Mouse (Mus musculus): ENCODE results near the gene Cacna1b. TPM values are rescaled to one million over a fixed set of nuclear protein-coding genes. Genes with fewer than 3 reads are reported as not detected.

The Cacna1b gene
- polyA plus RNA-seq, 1 experiment: 1.6 TPM

GRCm38 (mm10) chr2:24646452-24647146, 116.4 kb downstream of the Cacna1b start:
- no peak for DNase-seq (ENCODE audit: low spot score)

- no peak for DNase-seq (ENCODE audit: low spot score)
These were observed 120.1 kb downstream of the Cacna1b start for GRCm38 (mm10) chr2:24642834-24643233.

- DNase-seq (ENCODE audit: low spot score): no peak
These were observed 124.6 kb downstream of the Cacna1b start for GRCm38 (mm10) chr2:24638102-24638954.

GRCm38 (mm10) chr2:24633645-24634044, 129.3 kb downstream of the Cacna1b start:
- DNase-seq (ENCODE audit: low spot score): no peak

GRCm38 (mm10) chr2:24617141-24617540, 145.8 kb downstream of the Cacna1b start:
- no peak for DNase-seq (ENCODE audit: low spot score)

- no peak for DNase-seq (ENCODE audit: low spot score)
These were observed 153.2 kb downstream of the Cacna1b start for GRCm38 (mm10) chr2:24609789-24610188.

GRCm38 (mm10) chr2:24608765-24609138, 154.2 kb downstream of the Cacna1b start:
- no peak for DNase-seq (ENCODE audit: low spot score)

GRCm38 (mm10) chr2:24607905-24608764, 154.8 kb downstream of the Cacna1b start:
- no peak for DNase-seq (ENCODE audit: low spot score)

- DNase-seq (ENCODE audit: low spot score): no peak
These were observed 156.4 kb downstream of the Cacna1b start for GRCm38 (mm10) chr2:24606531-24606930.

GRCm38 (mm10) chr2:24605096-24605495, 157.9 kb downstream of the Cacna1b start:
- no peak for DNase-seq (ENCODE audit: low spot score)

GRCm38 (mm10) chr2:24589426-24589825, 173.5 kb downstream of the Cacna1b start:
- DNase-seq (ENCODE audit: low spot score): no peak

GRCm38 (mm10) chr2:24587999-24588398, 175.0 kb downstream of the Cacna1b start:
- no peak for DNase-seq (ENCODE audit: low spot score)

GRCm38 (mm10) chr2:24574616-24575015, 188.3 kb downstream of the Cacna1b start:
- DNase-seq (ENCODE audit: low spot score): no peak

- DNase-seq (ENCODE audit: low spot score): no peak
These were observed 192.0 kb downstream of the Cacna1b start for GRCm38 (mm10) chr2:24570917-24571316.

GRCm38 (mm10) chr2:24568555-24568954, 194.4 kb downstream of the Cacna1b start:
- DNase-seq (ENCODE audit: low spot score): no peak

- DNase-seq (ENCODE audit: low spot score): peak; percentile 66
These were observed 200.2 kb downstream of the Cacna1b start for GRCm38 (mm10) chr2:24562547-24563290.

- no peak for DNase-seq (ENCODE audit: low spot score)
These were observed 201.0 kb downstream of the Cacna1b start for GRCm38 (mm10) chr2:24561946-24562345.

GRCm38 (mm10) chr2:24560201-24560600, 202.8 kb downstream of the Cacna1b start:
- DNase-seq (ENCODE audit: low spot score): no peak

GRCm38 (mm10) chr2:24556347-24556746, 206.6 kb downstream of the Cacna1b start:
- DNase-seq (ENCODE audit: low spot score): no peak

- no peak for DNase-seq (ENCODE audit: low spot score)
These were observed 209.0 kb downstream of the Cacna1b start for GRCm38 (mm10) chr2:24553962-24554361.

All from urinary bladder, adult 2 months (tissue).